Mouse (Mus musculus) liver, adult 2 months (tissue): ENCODE measurements around the gene Klhdc3.

Experiments used
- CTCF ChIP-seq: fragments of 200-500 bp; IDR thresholded peaks from 2 replicates; pipeline ENCODE4 v1.5.1; 2011; ENCODE audit warnings: low read depth, low read length, control low read depth
- POLR2A ChIP-seq: fragments of 200-500 bp; IDR thresholded peaks from 2 replicates; pipeline ENCODE4 v1.6.1; 2011; ENCODE audit warnings: low read length, control low read depth; ENCODE audit not compliant: insufficient read depth; ENCODE audit errors: extremely low read depth

- TF ChIP-seq CTCF (no peak), POLR2A (no peak)
Measured at GRCm38 (mm10) chr17:46661351-46661750, 19.4 kb downstream of the Klhdc3 start.
